Mouse (Mus musculus): ENCODE measurements around the gene Trpm3. TPM values are rescaled to one million over a fixed set of nuclear protein-coding genes. Genes with fewer than 3 reads are reported as not detected.

Trpm3 gene
- polyA plus RNA-seq, 1 experiment from 2014 or later, result 0.23 TPM

DNA sequence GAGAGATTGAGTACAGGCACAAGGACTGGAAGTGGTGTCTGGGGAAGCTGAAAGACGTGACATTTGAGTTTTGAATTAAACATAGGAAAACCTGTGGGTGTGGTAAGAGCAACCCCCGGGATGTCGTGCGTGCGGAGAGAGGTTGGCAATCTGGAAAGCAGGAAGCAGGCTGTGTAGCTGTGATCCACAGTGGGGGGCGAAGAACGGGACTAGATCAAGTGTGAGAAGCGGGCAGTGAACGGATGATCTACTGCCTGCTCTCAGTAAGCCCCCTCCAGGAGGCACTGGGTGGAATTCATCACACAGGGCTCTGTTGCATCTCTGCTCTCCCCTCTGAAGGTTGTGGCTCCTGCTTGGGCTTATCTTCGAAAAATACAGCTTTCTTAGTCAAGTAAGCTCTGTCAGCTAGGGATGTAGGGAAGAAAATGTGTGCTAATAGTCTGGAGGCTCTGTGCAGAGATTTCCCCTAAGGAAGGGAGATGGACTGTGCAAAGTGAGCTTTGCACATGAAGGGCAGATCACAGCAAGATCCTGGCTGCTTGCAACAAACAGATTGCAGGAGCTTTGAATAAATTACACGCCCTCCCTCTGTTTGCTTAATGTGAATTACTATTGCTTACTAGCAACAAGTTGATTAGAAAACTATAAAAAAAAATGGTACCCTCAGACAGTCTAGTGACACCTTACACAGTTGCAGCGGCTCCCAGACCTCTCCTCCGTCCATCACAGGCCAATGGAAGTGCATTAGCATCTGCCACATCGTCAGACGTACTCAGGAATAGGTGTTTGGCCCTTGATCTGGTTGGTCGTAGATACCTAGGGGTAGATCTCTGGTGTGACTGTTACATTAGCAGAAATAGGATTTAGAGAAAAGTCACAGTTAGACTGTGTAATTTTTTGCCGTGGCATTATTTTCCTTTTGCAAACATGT lies 164.4 kb downstream of the Trpm3 start:
- Histone ChIP-seq H3K4me1 (replicated peaks; ENCODE audit: control insufficient read depth, insufficient read depth, low read length) (no peaks in the 10 kb centered on the region), H3K36me3 (ENCODE audit: control insufficient read depth, insufficient read depth) (no peaks in the 10 kb centered on the region), H3K4me3 (ENCODE audit: low read depth, low read length) (no peak overlapping the region), H3K9ac (ENCODE audit: low read depth, low read length) (no peak overlapping the region), H3K9me3 (ENCODE audit: control insufficient read depth) (no peaks in the 10 kb centered on the region), H3K4me2 (replicated peaks; ENCODE audit: low read depth) (no peak overlapping the region), H3K27me3 (replicated peaks; ENCODE audit: control insufficient read depth, insufficient read depth, low read length) (no peaks in the 10 kb centered on the region), H3K27ac (ENCODE audit: low read depth, low read length) (no peak overlapping the region)
- 47% methylated on average over 17 of the region's 17 CpGs for WGBS
- TF ChIP-seq CTCF (IDR thresholded peaks at IDR 0.05; ENCODE audit: low read depth), result no peak
- no peak for ATAC-seq

DNA sequence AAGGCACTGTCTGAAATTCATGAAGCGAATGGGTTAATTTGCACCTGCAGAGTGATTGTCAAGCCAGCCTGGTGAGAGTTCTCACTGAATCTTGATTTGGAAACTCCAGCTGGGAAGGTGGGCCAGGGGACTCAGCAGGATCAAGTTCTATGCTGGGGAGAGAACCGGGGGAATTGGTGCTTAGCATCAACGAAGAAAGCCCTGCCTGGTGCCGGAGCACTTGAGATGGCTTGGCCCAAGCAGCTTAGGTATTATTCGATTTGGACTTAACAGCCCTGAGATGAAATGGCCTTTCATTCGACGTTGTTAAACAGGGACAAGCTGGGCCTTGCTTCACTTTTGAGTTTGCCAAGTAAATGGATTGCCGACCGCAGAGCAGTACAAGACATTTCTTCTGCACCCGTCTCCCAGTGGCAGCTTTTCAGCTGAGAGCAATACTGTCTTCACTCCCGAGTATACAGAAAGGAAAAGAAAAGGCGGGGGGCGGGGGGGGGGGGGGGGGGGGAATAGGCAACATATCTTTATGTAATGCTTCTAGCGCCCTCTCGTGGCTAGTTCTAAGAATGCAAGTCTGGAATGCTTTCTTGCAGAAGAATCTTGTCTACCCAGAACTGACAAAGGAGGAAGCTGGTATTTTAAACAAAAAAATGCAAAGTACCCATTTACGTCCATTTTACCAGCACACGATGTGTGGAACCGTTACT lies 165.3 kb downstream of the Trpm3 start:
- Histone ChIP-seq H3K27me3 (replicated peaks; ENCODE audit: control insufficient read depth, insufficient read depth, low read length) (no peaks in the 10 kb centered on the region), H3K9ac (ENCODE audit: low read depth, low read length) (0 out of 2 replicates have a peak overlapping the region, but pooled peaks have one; percentile 17), H3K4me1 (replicated peaks; ENCODE audit: control insufficient read depth, insufficient read depth, low read length) (no peaks in the 10 kb centered on the region), H3K36me3 (ENCODE audit: control insufficient read depth, insufficient read depth) (no peaks in the 10 kb centered on the region), H3K4me2 (replicated peaks; ENCODE audit: low read depth) (peak overlapping the region; percentile 57), H3K4me3 (ENCODE audit: low read depth, low read length) (peak overlapping the region; percentile 21), H3K9me3 (ENCODE audit: control insufficient read depth) (no peaks in the 10 kb centered on the region), H3K27ac (ENCODE audit: low read depth, low read length) (no peak overlapping the region)
- 0 out of 2 replicates have a peak, but pooled peaks have one; percentile 31 for ATAC-seq
- TF ChIP-seq CTCF (IDR thresholded peaks at IDR 0.05; ENCODE audit: low read depth), result peak; percentile 66
- WGBS, result 7% methylated on average over 16 of the region's 18 CpGs

DNA sequence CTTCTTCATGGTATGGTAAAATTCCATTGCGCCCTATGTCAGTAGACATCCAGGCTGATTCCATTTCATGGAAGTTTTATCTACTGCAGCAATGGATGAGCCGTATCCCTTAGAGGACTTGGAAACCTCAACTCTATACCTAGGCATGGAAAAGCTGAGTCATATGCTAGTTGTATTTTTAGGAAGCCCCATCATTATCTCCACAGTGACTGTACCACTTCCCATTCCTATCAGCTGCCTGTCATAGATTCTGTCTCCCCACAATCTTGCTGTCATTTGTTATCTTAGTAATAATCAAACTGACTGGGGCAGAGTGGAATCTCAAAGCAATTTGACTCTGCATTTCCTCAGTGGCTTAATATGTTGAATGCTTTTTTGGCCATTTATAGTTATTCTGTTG lies 169.2 kb downstream of the Trpm3 start:
- H3K9ac ChIP-seq (ENCODE audit: low read depth, low read length), result no peak overlapping the region
- no peak for ATAC-seq
- no peak overlapping the region for H3K4me2 ChIP-seq (replicated peaks; ENCODE audit: low read depth)
- H3K27me3 ChIP-seq (replicated peaks; ENCODE audit: control insufficient read depth, insufficient read depth, low read length), result no peaks in the 10 kb centered on the region
- 82% methylated on average over 2 of the region's 2 CpGs for WGBS
- no peaks in the 10 kb centered on the region for H3K9me3 ChIP-seq (ENCODE audit: control insufficient read depth)
- TF ChIP-seq CTCF (IDR thresholded peaks at IDR 0.05; ENCODE audit: low read depth), result no peak
- H3K4me1 ChIP-seq (replicated peaks; ENCODE audit: control insufficient read depth, insufficient read depth, low read length), result no peaks in the 10 kb centered on the region
- no peak overlapping the region for H3K4me3 ChIP-seq (ENCODE audit: low read depth, low read length)
- H3K27ac ChIP-seq (ENCODE audit: low read depth, low read length), result no peak overlapping the region
- no peaks in the 10 kb centered on the region for H3K36me3 ChIP-seq (ENCODE audit: control insufficient read depth, insufficient read depth)

DNA sequence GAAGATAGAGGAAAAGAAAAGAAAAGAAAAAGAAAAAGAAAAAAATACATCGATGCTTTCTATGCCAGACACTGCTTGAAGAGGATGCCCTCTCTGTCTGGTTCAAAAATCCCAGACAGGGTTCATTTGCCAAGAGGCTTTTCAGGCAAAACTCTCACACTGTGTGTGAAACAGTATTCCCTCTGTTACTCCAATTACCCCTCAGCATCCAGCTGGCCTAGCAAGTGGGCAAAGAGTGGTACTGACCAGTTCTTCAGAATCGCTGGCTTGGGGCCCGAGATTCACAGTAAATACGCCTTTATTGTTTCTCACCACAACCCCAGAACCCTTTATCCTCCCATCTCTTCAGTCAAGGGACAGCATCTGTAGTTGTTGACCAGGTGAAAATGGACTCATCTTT lies 178.5 kb downstream of the Trpm3 start:
- Histone ChIP-seq H3K4me3 (ENCODE audit: low read depth, low read length) (no peak overlapping the region), H3K27me3 (replicated peaks; ENCODE audit: control insufficient read depth, insufficient read depth, low read length) (no peaks in the 10 kb centered on the region), H3K9me3 (ENCODE audit: control insufficient read depth) (no peaks in the 10 kb centered on the region), H3K9ac (ENCODE audit: low read depth, low read length) (no peak overlapping the region), H3K4me1 (replicated peaks; ENCODE audit: control insufficient read depth, insufficient read depth, low read length) (no peaks in the 10 kb centered on the region), H3K36me3 (ENCODE audit: control insufficient read depth, insufficient read depth) (no peaks in the 10 kb centered on the region), H3K4me2 (replicated peaks; ENCODE audit: low read depth) (no peak overlapping the region), H3K27ac (ENCODE audit: low read depth, low read length) (no peak overlapping the region)
- TF ChIP-seq CTCF (IDR thresholded peaks at IDR 0.05; ENCODE audit: low read depth), result no peak
- 94% methylated on average over 4 of the region's 4 CpGs for WGBS
- ATAC-seq, result no peak

DNA sequence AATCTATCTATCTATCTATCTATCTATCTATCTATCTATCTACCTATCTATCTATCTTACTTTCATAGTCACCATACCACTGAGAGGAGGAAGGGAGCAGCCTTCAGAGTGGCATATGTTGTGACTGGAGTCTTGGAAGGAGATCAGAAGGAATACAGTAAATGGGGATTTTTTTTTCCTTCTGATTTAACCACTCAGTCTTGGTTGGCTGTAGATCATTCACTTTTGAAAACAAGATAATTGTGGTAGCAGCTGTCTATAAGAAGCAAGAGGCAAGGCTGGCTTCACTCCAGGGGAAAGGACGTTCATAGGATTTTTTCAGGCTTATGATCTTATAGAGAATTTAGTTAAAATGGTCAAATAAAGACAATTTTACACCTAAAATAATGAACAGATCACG lies 188.0 kb downstream of the Trpm3 start:
- TF ChIP-seq CTCF (IDR thresholded peaks at IDR 0.05; ENCODE audit: low read depth), result no peak
- no peak overlapping the region for H3K9ac ChIP-seq (ENCODE audit: low read depth, low read length)
- H3K9me3 ChIP-seq (ENCODE audit: control insufficient read depth), result no peaks in the 10 kb centered on the region
- no peaks in the 10 kb centered on the region for H3K27me3 ChIP-seq (replicated peaks; ENCODE audit: control insufficient read depth, insufficient read depth, low read length)
- ATAC-seq, result no peak
- no peaks in the 10 kb centered on the region for H3K36me3 ChIP-seq (ENCODE audit: control insufficient read depth, insufficient read depth)
- no peak overlapping the region for H3K4me2 ChIP-seq (replicated peaks; ENCODE audit: low read depth)
- 58% methylated on average over 2 of the region's 2 CpGs for WGBS
- H3K4me1 ChIP-seq (replicated peaks; ENCODE audit: control insufficient read depth, insufficient read depth, low read length), result no peaks in the 10 kb centered on the region
- no peak overlapping the region for H3K27ac ChIP-seq (ENCODE audit: low read depth, low read length)
- no peak overlapping the region for H3K4me3 ChIP-seq (ENCODE audit: low read depth, low read length)

DNA sequence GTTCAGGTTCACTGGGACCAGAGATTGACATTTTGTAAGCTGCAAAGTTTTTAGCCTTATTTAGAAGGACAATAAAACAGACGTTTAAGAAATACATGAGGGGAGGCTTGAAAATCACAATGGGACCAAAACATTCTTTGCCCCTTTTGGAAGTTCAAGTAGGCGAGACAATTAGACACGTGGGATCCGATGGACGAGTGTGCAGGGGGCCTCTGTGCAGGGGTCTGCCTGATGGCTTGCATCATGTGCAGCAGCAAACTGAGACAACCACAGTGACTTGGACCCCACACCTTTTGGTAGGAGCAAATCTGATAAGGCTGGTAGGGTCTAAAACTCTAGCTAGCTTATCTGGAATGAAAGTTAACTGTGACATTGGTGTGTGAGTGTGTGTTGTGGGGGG lies 188.4 kb downstream of the Trpm3 start:
- no peak overlapping the region for H3K4me3 ChIP-seq (ENCODE audit: low read depth, low read length)
- TF ChIP-seq CTCF (IDR thresholded peaks at IDR 0.05; ENCODE audit: low read depth), result no peak
- no peaks in the 10 kb centered on the region for H3K9me3 ChIP-seq (ENCODE audit: control insufficient read depth)
- H3K27me3 ChIP-seq (replicated peaks; ENCODE audit: control insufficient read depth, insufficient read depth, low read length), result no peaks in the 10 kb centered on the region
- no peak overlapping the region for H3K27ac ChIP-seq (ENCODE audit: low read depth, low read length)
- no peak for ATAC-seq
- WGBS, result 66% methylated on average over 5 of the region's 5 CpGs
- no peak overlapping the region for H3K4me2 ChIP-seq (replicated peaks; ENCODE audit: low read depth)
- no peaks in the 10 kb centered on the region for H3K36me3 ChIP-seq (ENCODE audit: control insufficient read depth, insufficient read depth)
- H3K9ac ChIP-seq (ENCODE audit: low read depth, low read length), result no peak overlapping the region
- no peaks in the 10 kb centered on the region for H3K4me1 ChIP-seq (replicated peaks; ENCODE audit: control insufficient read depth, insufficient read depth, low read length)
